In the genomic region with DNA sequence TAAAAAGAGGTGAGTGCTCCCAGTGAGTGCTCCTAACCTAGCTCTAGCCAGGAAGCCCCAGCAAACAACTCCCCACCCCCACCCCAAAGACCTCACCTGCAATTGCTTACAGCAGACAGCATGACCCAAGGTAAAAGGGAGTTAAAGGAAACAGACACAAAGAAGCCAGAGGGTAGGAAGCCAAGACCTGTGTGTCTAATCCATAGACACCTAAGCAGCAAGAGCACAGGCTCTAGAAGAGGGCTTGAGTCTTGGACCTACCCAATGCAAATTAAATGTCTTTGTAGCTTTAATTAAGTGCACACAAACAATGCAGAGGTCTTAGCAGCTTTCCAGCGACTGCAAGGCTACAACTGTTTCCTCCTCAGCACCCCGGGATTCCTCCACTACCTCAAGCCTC, we compare ENCODE assay signal across 10 mouse cellular contexts. TPM values are rescaled to one million over a fixed set of nuclear protein-coding genes. Genes with fewer than 3 reads are reported as not detected.
DNase-seq lines count a peak whose midpoint lies in the region; ATAC-seq lines count a peak whose summit lies in the region.
"Had no signal": no experiment of that assay in that cellular context is flagged by ENCODE, and none has a peak within 500 bp of the region (broad histone marks: within the 10 kb centered on the region; RNA-seq: fewer than 3 reads in every experiment).

No protein-coding gene starts in this region.

- H3K27ac ChIP-seq in intestine, embryonic 15.5 days, result no peak overlapping the region
- H3K27ac ChIP-seq in intestine, embryonic 16.5 days (ENCODE audit: low read length), result no peak overlapping the region
- no peak overlapping the region for H3K27ac ChIP-seq in forebrain, embryonic 13.5 days
- H3K27ac ChIP-seq in midbrain, embryonic 12.5 days (replicated peaks), result no peak overlapping the region
- H3K27ac ChIP-seq: macrophage had no signal

- H3K4me1 ChIP-seq in intestine, embryonic 15.5 days (replicated peaks), result peaks cover 21% of the 10 kb centered on the region; the same call in 1 of the 2 replicates
- peaks cover 26% of the 10 kb centered on the region for H3K4me1 ChIP-seq in intestine, embryonic 16.5 days (ENCODE audit: control insufficient read depth, insufficient read depth, low read length)
- peaks cover 39% of the 10 kb centered on the region for H3K4me1 ChIP-seq in forebrain, embryonic 13.5 days
- H3K4me1 ChIP-seq in midbrain, embryonic 12.5 days, result peaks cover 19% of the 10 kb centered on the region

- no peaks in the 10 kb centered on the region for H3K9me3 ChIP-seq in intestine, embryonic 15.5 days
- no peaks in the 10 kb centered on the region for H3K9me3 ChIP-seq in intestine, embryonic 16.5 days (ENCODE audit: control insufficient read depth, low read length)
- H3K9me3 ChIP-seq in forebrain, embryonic 13.5 days (replicated peaks), result no peaks in the 10 kb centered on the region
- no peaks in the 10 kb centered on the region for H3K9me3 ChIP-seq in midbrain, embryonic 12.5 days

- H3K36me3 ChIP-seq in intestine, embryonic 15.5 days, result no peaks in the 10 kb centered on the region
- H3K36me3 ChIP-seq in intestine, embryonic 16.5 days (ENCODE audit: control insufficient read depth, insufficient read depth, low read length), result no peaks in the 10 kb centered on the region
- H3K36me3 ChIP-seq in forebrain, embryonic 13.5 days (ENCODE audit: poor library complexity, severe bottlenecking), result no peaks in the 10 kb centered on the region
- no peaks in the 10 kb centered on the region for H3K36me3 ChIP-seq in midbrain, embryonic 12.5 days

- no peaks in the 10 kb centered on the region for H3K27me3 ChIP-seq in intestine, embryonic 15.5 days (replicated peaks)
- no peaks in the 10 kb centered on the region for H3K27me3 ChIP-seq in intestine, embryonic 16.5 days (replicated peaks; ENCODE audit: control insufficient read depth, insufficient read depth, low read length)
- no peaks in the 10 kb centered on the region for H3K27me3 ChIP-seq in forebrain, embryonic 13.5 days
- H3K27me3 ChIP-seq in midbrain, embryonic 12.5 days, result no peaks in the 10 kb centered on the region

- no peak overlapping the region for H3K9ac ChIP-seq in intestine, embryonic 15.5 days
- no peak overlapping the region for H3K9ac ChIP-seq in intestine, embryonic 16.5 days (ENCODE audit: low read depth, low read length)
- H3K9ac ChIP-seq in forebrain, embryonic 13.5 days, result 0 out of 2 replicates have a peak overlapping the region, but pooled peaks have one; percentile 92
- no peak overlapping the region; the same call in 1 of the 2 replicates for H3K9ac ChIP-seq in midbrain, embryonic 12.5 days (replicated peaks)

- H3K4me3 ChIP-seq in intestine, embryonic 15.5 days (replicated peaks), result no peak overlapping the region
- H3K4me3 ChIP-seq in intestine, embryonic 16.5 days (ENCODE audit: low read length), result no peak overlapping the region; the same call in 1 of the 2 replicates
- peak overlapping the region; percentile 82 for H3K4me3 ChIP-seq in forebrain, embryonic 13.5 days
- peak overlapping the region; percentile 86 for H3K4me3 ChIP-seq in midbrain, embryonic 12.5 days

- peak; percentile 62 for DNase-seq in ES-CJ7 (ENCODE audit: low read depth, low spot score)
- DNase-seq in ovary, adult 18-20 months (ENCODE audit: low spot score), result no peak
- no peak for DNase-seq in right cerebral cortex, postnatal 4 days
- no peak for DNase-seq in gastrocnemius, postnatal 4 days (ENCODE audit: low spot score in 2 of 2)
- DNase-seq: thymus, adult 2 months had no signal

- WGBS in intestine, embryonic 15.5 days, result 25% methylated on average over 2 of the region's 2 CpGs
- 20% methylated on average over 2 of the region's 2 CpGs for WGBS in intestine, embryonic 16.5 days
- WGBS in forebrain, embryonic 13.5 days, result 2% methylated on average over 2 of the region's 2 CpGs
- WGBS in midbrain, embryonic 12.5 days, result 11% methylated on average over 2 of the region's 2 CpGs

- H3K4me2 ChIP-seq in intestine, embryonic 15.5 days (replicated peaks), result peak overlapping the region; percentile 90; the same call in 1 of the 2 replicates
- H3K4me2 ChIP-seq in intestine, embryonic 16.5 days (ENCODE audit: low read depth, low read length), result no peak overlapping the region
- H3K4me2 ChIP-seq in forebrain, embryonic 13.5 days, result peak overlapping the region; percentile 76
- peak overlapping the region; percentile 65 for H3K4me2 ChIP-seq in midbrain, embryonic 12.5 days (replicated peaks)

- no peak for ATAC-seq in intestine, embryonic 15.5 days
- no peak for ATAC-seq in intestine, embryonic 16.5 days
- no peak for ATAC-seq in forebrain, embryonic 13.5 days
- no peak for ATAC-seq in midbrain, embryonic 12.5 days (ENCODE audit: low FRiP score, low read depth)

RNA-seq across cellular contexts. Expression of gene Klhl2, which starts 2.2 kb away (rescaled TPM):
- 19.5 and 21.4 TPM in 2 replicates for polyA plus RNA-seq in intestine, embryonic 15.5 days (2015; fragmentation: Nextera tagmentation; extraction: Ambion mirVana)
- 5.1 and 5.6 TPM in 2 replicates for polyA plus RNA-seq in intestine, embryonic 16.5 days (2015; fragmentation: Nextera tagmentation; extraction: Ambion mirVana)
- 12.5 and 13.9 TPM in 2 replicates for polyA plus RNA-seq in forebrain, embryonic 13.5 days (2015; fragmentation: Nextera tagmentation; extraction: Ambion mirVana)
- polyA plus RNA-seq in midbrain, embryonic 12.5 days (2016; fragmentation: Nextera tagmentation; extraction: Ambion mirVana), result 24.3 and 32.1 TPM in 2 replicates
- 1 to 10 TPM; 7.9 to 10.0 TPM for total RNA-seq in gastrocnemius, postnatal 4 days (2021)

Comparison
In these comparisons a context has a peak if more than half of its experiments do, and no peak if none do; other contexts are left out.
1. H3K4me3 ChIP-seq: peak in forebrain, embryonic 13.5 days (single experiment) and midbrain, embryonic 12.5 days (single experiment); none in intestine, embryonic 15.5 days (single experiment) and intestine, embryonic 16.5 days (single experiment).